Mouse (Mus musculus) lung, postnatal 25 days (tissue): ENCODE measurements at regions not wholly inside any gene's neighbourhood (a gene's known extent, or its start where the extent isn't known, plus 50 kb on each side); places are given as distances from the start of the nearest gene placed in this dataset.

Experiments
- DNase-seq: peaks from one replicate; pipeline ENCODE4 v3.0.0; 2022; ENCODE audit warnings: low spot score

- DNase-seq = no peak
Measured at GRCm38 (mm10) chr15:52959711-52960110, 925.0 kb upstream of the Gm7489 start.

GRCm38 (mm10) chr15:52961491-52961890 is 923.2 kb upstream of the Gm7489 start:
- DNase-seq = no peak

GRCm38 (mm10) chr15:52963918-52964317 is 920.8 kb upstream of the Gm7489 start:
- no peak for DNase-seq

GRCm38 (mm10) chr15:52964403-52964802 is 920.3 kb upstream of the Gm7489 start:
- DNase-seq = peak; percentile 12

GRCm38 (mm10) chr15:52967801-52968235 is 916.9 kb upstream of the Gm7489 start:
- peak; percentile 70 for DNase-seq

GRCm38 (mm10) chr15:52982821-52983220 is 901.9 kb upstream of the Gm7489 start:
- no peak for DNase-seq

GRCm38 (mm10) chr15:52990580-52990979 is 894.1 kb upstream of the Gm7489 start:
- no peak for DNase-seq

- DNase-seq = no peak
Measured at GRCm38 (mm10) chr15:52994351-52994750, 890.4 kb upstream of the Gm7489 start.

- DNase-seq = no peak
Measured at GRCm38 (mm10) chr15:52999200-52999599, 885.5 kb upstream of the Gm7489 start.

- no peak for DNase-seq
Measured at GRCm38 (mm10) chr15:52999776-53000175, 884.9 kb upstream of the Gm7489 start.

GRCm38 (mm10) chr15:53001429-53001828 is 883.3 kb upstream of the Gm7489 start:
- no peak for DNase-seq

GRCm38 (mm10) chr15:53001964-53002363 is 882.7 kb upstream of the Gm7489 start:
- no peak for DNase-seq

- DNase-seq = no peak
Measured at GRCm38 (mm10) chr15:53004078-53004477, 880.6 kb upstream of the Gm7489 start.

GRCm38 (mm10) chr15:53006844-53007243 is 877.9 kb upstream of the Gm7489 start:
- DNase-seq = no peak

GRCm38 (mm10) chr15:53009337-53009736 is 875.4 kb upstream of the Gm7489 start:
- no peak for DNase-seq
